Mouse (Mus musculus) G1E (cell line): ENCODE measurements around the gene Ccdc191. TPM values are rescaled to one million over a fixed set of nuclear protein-coding genes. Genes with fewer than 3 reads are reported as not detected.

Experiments used
- ATAC-seq: 2 replicates; pipeline ENCODE4 v1.8.0; 2016; ENCODE audit warnings: mild to moderate bottlenecking; ENCODE audit not compliant: insufficient number of reproducible peaks, poor library complexity, low FRiP score, severe bottlenecking; ENCODE audit errors: extremely low read depth
- DNase-seq: peaks from one replicate; pipeline ENCODE4 v3.0.0; 2012; ENCODE audit warnings: low spot score
- H3K27me3 ChIP-seq: 2 replicates; pipeline ENCODE4 v1.6.1; 2012; ENCODE audit warnings: mild to moderate bottlenecking, low read length, inconsistent platforms; ENCODE audit not compliant: insufficient read depth
- H3K36me3 ChIP-seq: replicated peaks from 2 replicates; pipeline ENCODE3; 2012; ENCODE audit warnings: mild to moderate bottlenecking, inconsistent platforms
- H3K4me1 ChIP-seq: 2 replicates; pipeline ENCODE4 v1.6.1; 2012; ENCODE audit warnings: low read depth, low read length, inconsistent platforms, mixed read lengths; ENCODE audit not compliant: insufficient read depth
- H3K4me3 ChIP-seq: 2 replicates; pipeline ENCODE4 v1.5.1; 2012; ENCODE audit warnings: low read depth, mild to moderate bottlenecking, inconsistent platforms, low read length, moderate library complexity, mixed read lengths
- H3K9me3 ChIP-seq: replicated peaks from 2 replicates; pipeline ENCODE4 v1.6.1; 2012; ENCODE audit warnings: inconsistent platforms
- CTCF ChIP-seq: IDR thresholded peaks from 2 replicates; pipeline ENCODE4 v1.5.1; 2012; ENCODE audit warnings: low read depth, low read length, inconsistent platforms, mixed read lengths
- GATA1 ChIP-seq: IDR thresholded peaks from 2 replicates; pipeline ENCODE4 v1.6.1; 2012; ENCODE audit warnings: borderline replicate concordance, low read length, inconsistent platforms, mixed read lengths
- GATA2 ChIP-seq: IDR thresholded peaks from 2 replicates; pipeline ENCODE4 v1.6.1; 2012; ENCODE audit warnings: low read depth, low read length, inconsistent platforms, borderline replicate concordance
- POLR2AphosphoS5 ChIP-seq: IDR thresholded peaks from 2 replicates; pipeline ENCODE4 v1.6.1; 2012; ENCODE audit warnings: low read depth, low read length, inconsistent platforms; ENCODE audit not compliant: insufficient replicate concordance
- TAL1 ChIP-seq: conservative IDR thresholded peaks from 2 replicates; pipeline ENCODE4 v1.6.1; 2012; ENCODE audit warnings: low read depth, low read length, inconsistent platforms, mixed read lengths
- polyA plus RNA-seq: library from polyadenylated mRNA; stranded (reverse); fragments of >175 nt; gene quantifications from 2 replicates; pipeline ENCODE4 v1.2.3, GENCODE M21; 2012
- total RNA-seq, 2 experiments: library from RNA; stranded (forward) in 1 of 2; stranded (reverse) in 1 of 2; fragments of 200-1000 nt in 1 of 2; fragments of >200 nt in 1 of 2; fragmentation: Nextera tagmentation in 1 of 2; gene quantifications; 2 replicates each; pipeline ENCODE4 v1.2.3; 2014 to 2017

The Ccdc191 gene
- total and polyA plus RNA-seq, 3 experiments = 2.9 to 19.6 (median 16.3) TPM

GRCm38 (mm10) chr16:43934856-43935255, 45.3 kb downstream of the Ccdc191 start:
- no peaks in the 10 kb centered on the region for H3K4me1 ChIP-seq
- H3K36me3 ChIP-seq = peaks cover 35% of the 10 kb centered on the region
- H3K9me3 ChIP-seq = no peaks in the 10 kb centered on the region
- no peak overlapping the region for H3K4me3 ChIP-seq
- TF ChIP-seq POLR2AphosphoS5 (no peak), TAL1 (no peak), GATA2 (no peak)
- DNase-seq (no peak), ATAC-seq (no peak)
- no peaks in the 10 kb centered on the region for H3K27me3 ChIP-seq

- H3K4me1 ChIP-seq = no peaks in the 10 kb centered on the region
- TF ChIP-seq GATA1 = no peak
- no peak for TF ChIP-seq CTCF
- no peak for TF ChIP-seq TAL1
- no peak for TF ChIP-seq GATA2
- TF ChIP-seq POLR2AphosphoS5 = no peak
- DNase-seq (no peak), ATAC-seq (no peak)
- H3K36me3 ChIP-seq = peaks cover 35% of the 10 kb centered on the region
- no peak overlapping the region for H3K4me3 ChIP-seq
- H3K9me3 ChIP-seq = no peaks in the 10 kb centered on the region
- H3K27me3 ChIP-seq = no peaks in the 10 kb centered on the region
Observed at GRCm38 (mm10) chr16:43935367-43935766, 45.8 kb downstream of the Ccdc191 start.

- Histone ChIP-seq H3K4me3 (no peak overlapping the region), H3K9me3 (no peaks in the 10 kb centered on the region), H3K27me3 (no peaks in the 10 kb centered on the region), H3K36me3 (peaks cover 35% of the 10 kb centered on the region), H3K4me1 (no peaks in the 10 kb centered on the region)
- TF ChIP-seq TAL1 (no peak), GATA2 (no peak), CTCF (no peak), POLR2AphosphoS5 (no peak), GATA1 (no peak)
- DNase-seq (no peak), ATAC-seq (no peak)
Observed at GRCm38 (mm10) chr16:43935892-43936291, 46.3 kb downstream of the Ccdc191 start.

- no peaks in the 10 kb centered on the region for H3K9me3 ChIP-seq
- no peak overlapping the region for H3K4me3 ChIP-seq
- no peak for DNase-seq
- H3K4me1 ChIP-seq = no peaks in the 10 kb centered on the region
- TF ChIP-seq TAL1 = no peak
- peaks cover 25% of the 10 kb centered on the region for H3K36me3 ChIP-seq
- no peaks in the 10 kb centered on the region for H3K27me3 ChIP-seq
- ATAC-seq = no peak
Observed at GRCm38 (mm10) chr16:43940846-43941245, 51.2 kb downstream of the Ccdc191 start.

GRCm38 (mm10) chr16:43945351-43945750, 55.8 kb downstream of the Ccdc191 start:
- H3K27me3 ChIP-seq = no peaks in the 10 kb centered on the region
- no peak for ATAC-seq

GRCm38 (mm10) chr16:43945869-43946268, 56.3 kb downstream of the Ccdc191 start:
- no peak for ATAC-seq
- Histone ChIP-seq H3K9me3 (no peaks in the 10 kb centered on the region), H3K36me3 (peaks cover 23% of the 10 kb centered on the region), H3K27me3 (no peaks in the 10 kb centered on the region), H3K4me3 (no peak overlapping the region), H3K4me1 (no peaks in the 10 kb centered on the region)
- no peak for DNase-seq
- TF ChIP-seq GATA1 (no peak), CTCF (no peak), TAL1 (no peak), GATA2 (no peak), POLR2AphosphoS5 (no peak)

More at GRCm38 (mm10) chr16:43945351-43945750, 55.8 kb downstream of the Ccdc191 start:
- Histone ChIP-seq H3K4me3 (no peak overlapping the region), H3K36me3 (peaks cover 19% of the 10 kb centered on the region), H3K9me3 (no peaks in the 10 kb centered on the region), H3K4me1 (no peaks in the 10 kb centered on the region)
- no peak for DNase-seq
- TF ChIP-seq POLR2AphosphoS5 = no peak
- TF ChIP-seq GATA1 = no peak

- DNase-seq (no peak), ATAC-seq (no peak)
- Histone ChIP-seq H3K36me3 (peaks cover 38% of the 10 kb centered on the region), H3K4me1 (peaks cover 8% of the 10 kb centered on the region), H3K9me3 (no peaks in the 10 kb centered on the region), H3K4me3 (no peak overlapping the region), H3K27me3 (no peaks in the 10 kb centered on the region)
- TF ChIP-seq POLR2AphosphoS5 = no peak
- no peak for TF ChIP-seq TAL1
- no peak for TF ChIP-seq CTCF
- TF ChIP-seq GATA1 = no peak
Observed at GRCm38 (mm10) chr16:43951591-43951990, 62.0 kb downstream of the Ccdc191 start.
